Mouse (Mus musculus) liver, embryonic 11.5 days (tissue): ENCODE results near the gene Carhsp1. TPM values are rescaled to one million over a fixed set of nuclear protein-coding genes. Genes with fewer than 3 reads are reported as not detected.

Experiments
- ATAC-seq: fragments of 200-750 bp; cut with Nextera tagmentation; replicated peaks from 2 replicates; pipeline ENCODE4 v1.8.0; 2017; ENCODE audit warnings: moderate number of reproducible peaks, mild to moderate bottlenecking, moderate TSS enrichment, moderate library complexity; ENCODE audit not compliant: low FRiP score
- DNase-seq: peaks from one replicate; pipeline ENCODE4 v3.0.0-alpha.2; 2017; ENCODE audit warnings: low spot score
- H3K27ac ChIP-seq: fragments of 300-500 bp; sonication (generic); 2 replicates; pipeline ENCODE4 v1.5.1; 2014; ENCODE audit warnings: mild to moderate bottlenecking, low read depth, low read length, control low read depth
- H3K27me3 ChIP-seq: fragments of 300-500 bp; sonication (generic); replicated peaks from 2 replicates; pipeline ENCODE4 v1.6.1; 2014; ENCODE audit warnings: low read length, mixed read lengths; ENCODE audit not compliant: control insufficient read depth, insufficient read depth
- H3K36me3 ChIP-seq: fragments of 300-500 bp; sonication (generic); 2 replicates; pipeline ENCODE4 v1.6.1; 2014; ENCODE audit warnings: mild to moderate bottlenecking, low read length, moderate library complexity, mixed read lengths; ENCODE audit not compliant: control insufficient read depth, insufficient read depth
- H3K4me1 ChIP-seq: fragments of 300-500 bp; sonication (generic); replicated peaks from 2 replicates; pipeline ENCODE4 v1.6.1; 2014; ENCODE audit warnings: low read length, mixed read lengths; ENCODE audit not compliant: control insufficient read depth, insufficient read depth
- H3K4me2 ChIP-seq: fragments of 300-500 bp; sonication (generic); 2 replicates; pipeline ENCODE4 v1.6.1; 2014; ENCODE audit warnings: mild to moderate bottlenecking, control low read depth, moderate library complexity
- H3K4me3 ChIP-seq: fragments of 300-500 bp; sonication (generic); 2 replicates; pipeline ENCODE4 v1.5.1; 2014; ENCODE audit warnings: low read depth, low read length, control low read depth
- H3K9ac ChIP-seq: fragments of 300-500 bp; sonication (generic); 2 replicates; pipeline ENCODE4 v1.6.1; 2014; ENCODE audit warnings: low read depth, low read length, control low read depth
- H3K9me3 ChIP-seq: fragments of 300-500 bp; sonication (generic); 2 replicates; pipeline ENCODE4 v1.6.1; 2016; ENCODE audit warnings: low read length, inconsistent platforms, mixed read lengths; ENCODE audit not compliant: control insufficient read depth
- WGBS: fragments of 180-500 bp; shearing (Covaris S2); extraction: QIAGEN DNeasy Blood & Tissue Kit; methylation state at CpG from one replicate; pipeline ENCODE4 v1.1.7; 2014; 5-methylcytosine and 5-hydroxymethylcytosine counted together
- polyA plus RNA-seq: library from polyadenylated mRNA; unstranded; fragments of >200 nt; fragmentation: Nextera tagmentation; extraction: Ambion mirVana; gene quantifications from 2 replicates; pipeline ENCODE4 v1.2.1, GENCODE M21; 2014

The Carhsp1 gene
- polyA plus RNA-seq, 1 experiment from 2014 or later: 25.4 TPM

DNA sequence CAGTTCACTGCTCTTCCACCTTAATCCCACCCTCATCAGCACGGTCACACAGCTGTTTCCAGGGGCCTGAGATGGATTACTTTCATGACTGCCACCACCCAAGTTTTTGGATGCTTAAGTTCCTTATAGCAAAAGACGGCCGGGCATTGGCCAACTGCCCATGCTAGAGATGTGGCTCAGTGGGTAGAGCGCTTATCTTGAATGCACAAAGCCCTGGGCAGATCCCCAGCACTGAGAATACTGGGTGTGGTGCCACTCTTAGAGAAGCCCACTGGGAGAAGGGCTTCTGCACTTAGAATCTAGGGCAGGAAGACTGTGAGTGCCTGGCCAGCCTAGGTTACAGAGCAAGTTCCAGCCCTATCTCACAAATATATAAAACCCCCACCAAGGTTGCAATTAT is 6.7 kb upstream of the Carhsp1 start:
- Histone ChIP-seq H3K27ac (no peak overlapping the region), H3K4me2 (no peak overlapping the region), H3K9ac (no peak overlapping the region), H3K4me3 (no peak overlapping the region), H3K36me3 (no peaks in the 10 kb centered on the region), H3K9me3 (no peaks in the 10 kb centered on the region), H3K4me1 (peaks cover 26% of the 10 kb centered on the region), H3K27me3 (no peaks in the 10 kb centered on the region)
- WGBS: 81% methylated on average over 4 of the region's 4 CpGs
- peak; percentile 32; the same call in 1 of the 2 replicates for ATAC-seq
- no peak for DNase-seq

DNA sequence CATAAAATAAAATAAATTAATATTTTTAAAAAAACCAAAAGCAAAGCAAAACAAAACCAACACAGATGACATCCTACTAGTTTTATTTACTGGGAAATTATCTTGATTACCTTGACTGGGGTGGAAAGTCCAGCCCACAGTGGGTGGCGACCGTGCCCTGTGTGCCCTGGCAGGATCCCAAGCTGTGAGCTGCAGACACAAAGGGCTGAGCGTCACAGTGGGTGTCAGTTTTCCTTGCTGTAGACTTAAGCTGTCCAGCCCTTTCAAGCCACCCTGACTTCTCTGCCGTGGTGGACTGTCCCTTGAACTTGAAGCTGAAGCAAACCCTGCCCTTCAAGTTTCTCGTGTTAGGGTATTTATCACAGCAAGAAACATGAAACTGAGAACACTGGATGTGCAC is 6.1 kb upstream of the Carhsp1 start:
- H3K4me3 ChIP-seq: no peak overlapping the region
- H3K9me3 ChIP-seq: no peaks in the 10 kb centered on the region
- no peak overlapping the region for H3K4me2 ChIP-seq
- ATAC-seq (no peak), DNase-seq (no peak)
- peaks cover 3% of the 10 kb centered on the region; the same call in 1 of the 2 replicates for H3K27me3 ChIP-seq
- H3K36me3 ChIP-seq: no peaks in the 10 kb centered on the region
- H3K27ac ChIP-seq: no peak overlapping the region; the same call in 1 of the 2 replicates
- peaks cover 26% of the 10 kb centered on the region for H3K4me1 ChIP-seq
- H3K9ac ChIP-seq: no peak overlapping the region
- 68% methylated on average over 5 of the region's 5 CpGs for WGBS

DNA sequence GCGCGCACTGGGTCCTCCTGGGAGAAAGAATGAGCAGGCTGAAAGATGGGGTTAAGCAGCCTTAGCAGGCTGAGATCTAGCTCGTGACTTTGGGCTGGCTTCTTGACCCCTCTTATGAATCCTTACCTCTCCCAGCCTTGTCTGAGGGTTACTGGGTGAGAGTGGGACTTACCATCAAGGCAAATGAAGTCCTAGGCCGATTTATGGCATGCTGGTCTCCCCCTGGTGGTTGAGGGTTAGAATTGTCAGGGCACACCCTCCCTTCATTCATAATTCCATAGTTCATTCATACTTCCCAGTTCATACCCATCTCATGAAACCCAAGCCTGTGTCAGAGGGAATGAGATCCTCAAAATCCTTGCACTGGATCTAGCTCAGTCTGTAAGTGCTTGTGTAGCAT is 4.8 kb upstream of the Carhsp1 start:
- H3K27me3 ChIP-seq: peaks cover 4% of the 10 kb centered on the region; the same call in 1 of the 2 replicates
- DNase-seq (no peak), ATAC-seq (no peak)
- H3K27ac ChIP-seq: 0 out of 2 replicates have a peak overlapping the region, but pooled peaks have one; percentile 38
- H3K4me2 ChIP-seq: peak overlapping the region; percentile 33
- no peak overlapping the region; the same call in 1 of the 2 replicates for H3K9ac ChIP-seq
- no peak overlapping the region for H3K4me3 ChIP-seq
- WGBS: 54% methylated on average over 4 of the region's 4 CpGs
- H3K4me1 ChIP-seq: peaks cover 30% of the 10 kb centered on the region
- no peaks in the 10 kb centered on the region for H3K36me3 ChIP-seq
- H3K9me3 ChIP-seq: no peaks in the 10 kb centered on the region

DNA sequence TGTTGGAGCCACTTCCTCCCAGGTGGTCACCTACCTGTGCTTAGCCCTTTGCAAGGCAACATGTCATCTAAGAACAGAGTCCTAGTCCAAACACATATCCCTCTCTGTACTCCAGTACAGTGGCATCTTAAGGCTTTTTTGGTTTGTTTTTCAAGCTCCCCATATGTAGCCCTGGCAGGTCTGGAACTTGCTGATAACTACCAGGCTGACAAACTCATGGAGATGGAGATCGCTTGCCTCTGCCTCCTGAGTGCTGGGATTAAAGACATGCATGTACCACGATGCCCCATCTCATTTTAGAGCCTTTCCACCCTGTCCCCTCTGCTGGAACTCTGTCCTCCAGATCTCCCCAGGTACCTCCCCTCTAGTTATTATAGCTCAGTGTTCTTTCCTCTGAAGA is 4.3 kb upstream of the Carhsp1 start:
- peak; percentile 46 for ATAC-seq
- H3K36me3 ChIP-seq: no peaks in the 10 kb centered on the region
- no peak overlapping the region for H3K4me3 ChIP-seq
- no peaks in the 10 kb centered on the region for H3K9me3 ChIP-seq
- H3K4me2 ChIP-seq: peak overlapping the region; percentile 33
- WGBS: 42% methylated on average over 2 of the region's 2 CpGs
- H3K4me1 ChIP-seq: peaks cover 30% of the 10 kb centered on the region
- DNase-seq: no peak
- peak overlapping the region; percentile 42; the same call in 1 of the 2 replicates for H3K27ac ChIP-seq
- H3K9ac ChIP-seq: no peak overlapping the region; the same call in 1 of the 2 replicates
- peaks cover 4% of the 10 kb centered on the region; the same call in 1 of the 2 replicates for H3K27me3 ChIP-seq

DNA sequence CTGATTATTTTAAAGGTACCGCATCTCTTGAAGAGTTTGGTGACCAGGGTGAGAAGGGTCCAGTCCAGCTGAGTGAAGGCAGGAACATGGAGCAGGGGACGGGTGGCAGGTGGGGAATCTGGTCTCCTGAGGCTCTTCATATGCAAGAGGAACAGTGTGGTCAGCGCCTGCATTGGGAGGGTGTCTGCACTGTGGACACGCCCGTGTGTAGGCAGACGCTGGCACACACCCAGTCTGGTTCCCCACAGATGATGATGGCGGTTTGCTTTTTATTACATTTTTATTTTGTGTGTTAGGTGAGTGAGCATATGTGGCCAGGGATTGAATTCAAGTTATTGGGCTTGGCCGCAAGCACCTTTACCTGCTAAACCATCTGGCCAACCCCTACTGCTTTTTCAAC is 3.6 kb upstream of the Carhsp1 start:
- 0 out of 2 replicates have a peak overlapping the region, but pooled peaks have one; percentile 42 for H3K27ac ChIP-seq
- no peak overlapping the region for H3K9ac ChIP-seq
- H3K27me3 ChIP-seq: peaks cover 4% of the 10 kb centered on the region; the same call in 1 of the 2 replicates
- H3K9me3 ChIP-seq: no peaks in the 10 kb centered on the region
- DNase-seq (no peak), ATAC-seq (no peak; the same call in 1 of the 2 replicates)
- 66% methylated on average over 8 of the region's 8 CpGs for WGBS
- H3K36me3 ChIP-seq: no peaks in the 10 kb centered on the region
- peaks cover 37% of the 10 kb centered on the region for H3K4me1 ChIP-seq
- peak overlapping the region; percentile 28 for H3K4me2 ChIP-seq
- H3K4me3 ChIP-seq: no peak overlapping the region

DNA sequence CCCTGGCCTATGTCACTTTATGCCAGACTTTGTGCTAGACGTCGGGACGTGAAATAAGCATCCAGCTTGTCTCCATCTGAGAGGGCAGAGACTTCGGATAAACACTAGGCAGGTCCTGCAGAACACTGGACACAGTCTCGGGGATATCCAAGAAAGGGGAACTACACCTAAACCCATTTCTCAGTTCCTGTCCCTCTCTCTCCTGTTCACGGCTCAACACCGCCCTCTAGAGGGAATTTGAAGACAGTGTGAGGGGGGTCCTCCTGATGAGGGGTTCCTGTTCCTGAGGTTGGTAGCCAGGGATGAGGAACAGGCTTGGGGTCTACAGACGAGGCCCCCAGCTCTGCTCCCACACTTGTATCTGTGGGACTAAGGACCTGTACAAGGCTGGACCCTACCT is 2.2 kb upstream of the Carhsp1 start:
- no peaks in the 10 kb centered on the region for H3K9me3 ChIP-seq
- H3K9ac ChIP-seq: no peak overlapping the region
- H3K4me1 ChIP-seq: peaks cover 47% of the 10 kb centered on the region
- ATAC-seq (no peak), DNase-seq (no peak)
- no peaks in the 10 kb centered on the region for H3K36me3 ChIP-seq
- WGBS: 2% methylated on average over 8 of the region's 8 CpGs
- no peak overlapping the region for H3K4me3 ChIP-seq
- H3K27me3 ChIP-seq: peaks cover 4% of the 10 kb centered on the region; the same call in 1 of the 2 replicates
- H3K4me2 ChIP-seq: peak overlapping the region; percentile 48
- no peak overlapping the region for H3K27ac ChIP-seq

DNA sequence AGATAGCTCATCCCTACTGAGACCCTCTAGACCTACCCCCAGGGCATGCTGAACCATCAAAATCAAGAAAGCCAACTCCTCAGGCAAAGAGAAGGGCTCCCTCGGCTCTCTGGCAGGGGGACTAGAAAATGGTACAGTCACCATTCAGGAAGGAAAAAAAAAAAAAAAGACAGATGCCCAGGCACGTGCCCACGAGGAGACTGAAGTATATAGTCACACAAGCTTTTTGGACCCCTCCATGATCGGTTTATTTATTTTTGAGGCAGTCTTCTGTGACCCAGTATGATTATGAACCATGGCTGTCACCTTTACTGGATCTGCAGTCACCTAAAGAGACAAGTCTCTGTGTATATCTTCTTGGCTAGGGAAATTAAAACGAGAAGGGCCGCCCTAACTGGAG is 1.4 kb upstream of the Carhsp1 start:
- DNase-seq: no peak
- H3K4me1 ChIP-seq: peaks cover 41% of the 10 kb centered on the region
- H3K27ac ChIP-seq: no peak overlapping the region
- no peaks in the 10 kb centered on the region for H3K9me3 ChIP-seq
- H3K4me3 ChIP-seq: no peak overlapping the region
- 72% methylated on average over 6 of the region's 6 CpGs for WGBS
- ATAC-seq: no peak
- H3K4me2 ChIP-seq: no peak overlapping the region
- no peak overlapping the region for H3K9ac ChIP-seq
- H3K27me3 ChIP-seq: peaks cover 4% of the 10 kb centered on the region; the same call in 1 of the 2 replicates
- H3K36me3 ChIP-seq: no peaks in the 10 kb centered on the region

DNA sequence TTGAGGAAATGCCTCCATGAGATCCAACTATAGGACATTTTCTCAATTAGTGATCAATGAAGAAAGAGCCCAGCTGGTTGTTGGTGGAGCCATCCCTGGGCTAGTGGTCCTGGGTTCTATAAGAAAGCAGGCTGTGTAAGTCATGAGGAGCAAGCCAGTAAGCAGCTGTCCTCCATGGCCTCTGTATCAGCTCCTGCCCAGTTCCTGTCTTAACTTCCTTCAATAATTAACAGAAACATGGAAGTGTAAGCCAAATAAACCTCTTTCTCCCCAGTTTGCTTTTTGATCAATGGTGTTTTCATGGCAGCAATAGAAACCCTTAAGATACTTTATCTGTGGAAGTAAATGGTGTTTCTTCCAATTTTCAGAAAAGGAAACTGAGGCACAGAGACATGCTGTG is 856 bp upstream of the Carhsp1 start:
- no peak for ATAC-seq
- Histone ChIP-seq H3K27me3 (peaks cover 4% of the 10 kb centered on the region; the same call in 1 of the 2 replicates), H3K36me3 (no peaks in the 10 kb centered on the region), H3K27ac (no peak overlapping the region), H3K4me2 (peak overlapping the region; percentile 97), H3K4me1 (peaks cover 43% of the 10 kb centered on the region), H3K4me3 (peak overlapping the region; percentile 70; the same call in 1 of the 2 replicates), H3K9me3 (no peaks in the 10 kb centered on the region), H3K9ac (peak overlapping the region; percentile 74)
- no peak for DNase-seq

DNA sequence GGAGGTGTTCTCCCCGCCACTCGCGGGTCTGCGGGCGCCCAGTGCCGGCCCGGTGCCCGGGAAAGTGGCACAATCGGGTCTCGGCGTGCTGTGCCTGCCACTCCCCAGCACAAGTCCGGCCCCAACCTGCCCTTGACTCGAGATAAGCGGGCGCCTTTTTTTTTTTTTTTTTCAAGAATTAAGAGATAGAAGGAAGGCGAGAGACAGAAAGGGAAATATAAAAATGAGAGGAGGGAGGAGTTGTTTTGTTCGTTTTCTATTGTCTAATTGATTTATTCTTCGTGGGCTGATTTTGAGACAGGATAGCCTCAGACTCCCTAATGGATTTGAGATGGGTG is 364 bp upstream of the Carhsp1 start:
- Histone ChIP-seq H3K4me2 (peak overlapping the region; percentile 97), H3K9ac (peak overlapping the region; percentile 74), H3K4me1 (peaks cover 48% of the 10 kb centered on the region), H3K27me3 (peaks cover 4% of the 10 kb centered on the region; the same call in 1 of the 2 replicates), H3K4me3 (peak overlapping the region; percentile 70), H3K27ac (peak overlapping the region; percentile 55), H3K36me3 (no peaks in the 10 kb centered on the region), H3K9me3 (no peaks in the 10 kb centered on the region)
- 0% methylated on average over 18 of the region's 18 CpGs for WGBS
- no peak for DNase-seq
- no peak for ATAC-seq
